Mouse (Mus musculus): Measurements from ENCODE around the gene Lpin1. TPM values are rescaled to one million over a fixed set of nuclear protein-coding genes. Genes with fewer than 3 reads are reported as not detected.

Lpin1 gene
- total RNA-seq (2023) = 10 to 100 TPM; 35.4 to 35.8 TPM

DNA sequence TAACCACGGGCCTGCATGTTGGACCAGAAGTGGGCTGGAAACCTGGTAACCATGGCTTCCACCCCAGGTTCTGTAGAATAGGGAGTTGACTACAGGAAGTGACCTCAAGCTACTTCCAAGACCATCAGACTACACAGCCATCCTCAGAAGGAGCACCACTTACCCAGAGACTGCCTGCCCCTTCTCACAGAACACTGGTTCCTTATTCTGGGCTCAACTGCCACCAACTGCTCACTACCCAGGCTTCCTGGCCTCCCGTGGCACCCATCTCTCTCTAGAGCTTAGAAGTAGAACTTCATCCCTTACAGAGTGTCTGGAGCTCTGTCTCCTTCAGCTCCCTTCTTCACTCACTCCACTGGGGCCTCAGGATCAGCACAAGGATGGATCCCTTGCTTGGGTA lies at the start of gene Lpin1:
Lpin1 (minus strand) TSS at position 31 of the 400 bp plus-strand sequence.

DNA sequence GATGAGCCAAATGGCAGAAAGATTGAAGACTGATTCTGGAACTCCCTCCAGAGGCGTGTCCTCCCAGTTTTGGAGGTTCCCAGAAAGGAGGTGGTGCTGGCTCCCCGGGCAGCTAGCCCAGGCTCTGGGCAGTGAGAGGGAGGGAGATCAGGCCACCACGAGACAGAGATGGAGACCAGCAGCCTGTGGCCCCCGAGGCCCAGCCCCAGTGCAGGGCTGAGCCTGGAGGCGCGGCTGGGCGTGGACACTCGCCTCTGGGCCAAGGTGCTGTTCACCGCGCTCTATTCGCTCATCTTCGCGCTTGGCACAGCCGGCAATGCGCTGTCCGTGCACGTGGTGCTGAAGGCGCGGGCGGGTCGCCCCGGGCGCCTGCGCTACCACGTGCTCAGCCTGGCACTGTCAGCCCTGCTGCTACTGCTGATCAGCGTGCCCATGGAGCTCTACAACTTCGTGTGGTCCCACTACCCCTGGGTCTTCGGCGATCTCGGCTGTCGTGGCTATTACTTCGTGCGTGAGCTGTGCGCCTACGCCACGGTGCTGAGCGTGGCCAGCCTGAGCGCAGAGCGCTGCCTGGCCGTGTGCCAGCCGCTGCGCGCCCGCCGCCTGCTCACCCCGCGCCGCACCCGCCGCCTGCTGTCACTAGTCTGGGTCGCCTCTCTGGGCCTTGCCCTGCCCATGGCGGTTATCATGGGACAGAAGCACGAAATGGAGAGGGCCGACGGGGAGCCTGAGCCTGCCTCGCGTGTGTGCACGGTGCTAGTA lies 42.7 kb upstream of the Lpin1 start, which contains the start of gene Ntsr2:
Ntsr2 (plus strand) TSS at position 51 of the 762 bp plus-strand sequence.

Other genes starting within 250 kb of the Lpin1 start
- gene Ntsr2, start 42.4 kb upstream of the Lpin1 start, total RNA-seq (2023) = not detected
- gene Greb1, start 189.9 kb upstream of the Lpin1 start, total RNA-seq (2023) = under 1 TPM in 1 of 2 experiments, not detected in 1; 0.79 TPM
- gene E2f6, start 200.0 kb upstream of the Lpin1 start, total RNA-seq (2023) = 1 to 10 TPM; 7.9 to 8.4 TPM

Measured in monocyte, adult 59 days (primary cell).